44 mouse cellular contexts compared by ENCODE assay signal in genomic region chr19:37705722-37706121, GRCm38 (mm10). TPM values are rescaled to one million over a fixed set of nuclear protein-coding genes. Genes with fewer than 3 reads are reported as not detected.
"Had no signal": no experiment of that assay in that cellular context is flagged by ENCODE, and none has a peak within 500 bp of the region (broad histone marks: within the 10 kb centered on the region; RNA-seq: fewer than 3 reads in every experiment).

No protein-coding gene starts in this region.

- ATAC-seq: hindbrain, embryonic 16.5 days; hindbrain, postnatal 0 days; inflammation-experienced regulatory T-cells, adult 6 months; intestine, embryonic 15.5 days; intestine, embryonic 16.5 days; intestine, postnatal 0 days had no signal

- H3K4me3 ChIP-seq: heart, embryonic 12.5 days; heart, embryonic 13.5 days; heart, embryonic 15.5 days; hindbrain, embryonic 10.5 days; hindbrain, embryonic 12.5 days; hindbrain, embryonic 13.5 days; hindbrain, embryonic 15.5 days; intestine, embryonic 15.5 days; kidney, embryonic 15.5 days; layer of hippocampus, adult 2 months; left cerebral cortex, adult 2 months had no signal

- DNase-seq: heart, postnatal 10 days; heart, postnatal 14 days; heart, postnatal 36 days; kidney, adult 11 months; kidney, adult 18-20 months; kidney, adult 2 months; kidney, adult 8-10 months; kidney, adult 9 months; kidney, postnatal 10 days; kidney, postnatal 14 days; kidney, postnatal 25 days; kidney, postnatal 36 days; kidney, postnatal 4 days; layer of hippocampus, adult 9-11 months; layer of hippocampus, postnatal 36 days had no signal

- H3K9ac ChIP-seq: heart, embryonic 12.5 days; heart, embryonic 13.5 days; heart, embryonic 15.5 days; hindbrain, embryonic 12.5 days; hindbrain, embryonic 13.5 days; hindbrain, embryonic 14.5 days; hindbrain, embryonic 15.5 days; intestine, embryonic 15.5 days; kidney, embryonic 15.5 days had no signal

- H3K4me2 ChIP-seq: heart, embryonic 12.5 days; heart, embryonic 13.5 days; heart, embryonic 15.5 days; hindbrain, embryonic 12.5 days; hindbrain, embryonic 13.5 days; hindbrain, embryonic 14.5 days; hindbrain, embryonic 15.5 days; intestine, embryonic 15.5 days; kidney, embryonic 15.5 days had no signal

- H3K27ac ChIP-seq: heart, embryonic 13.5 days; heart, embryonic 15.5 days; hindbrain, embryonic 10.5 days; hindbrain, embryonic 12.5 days; hindbrain, embryonic 13.5 days; hindbrain, embryonic 14.5 days; hindbrain, embryonic 15.5 days; hindbrain, postnatal 0 days; intestine, embryonic 15.5 days; kidney, embryonic 15.5 days; kidney, postnatal 0 days; layer of hippocampus, adult 2 months; left cerebral cortex, adult 2 months had no signal

- H3K9me3 ChIP-seq: heart, embryonic 12.5 days; heart, embryonic 13.5 days; heart, embryonic 15.5 days; hindbrain, embryonic 10.5 days; hindbrain, embryonic 12.5 days; hindbrain, embryonic 13.5 days; hindbrain, embryonic 15.5 days; intestine, embryonic 15.5 days; kidney, embryonic 15.5 days had no signal

- H3K36me3 ChIP-seq: heart, embryonic 12.5 days; heart, embryonic 13.5 days; heart, embryonic 15.5 days; hindbrain, embryonic 10.5 days; hindbrain, embryonic 12.5 days; hindbrain, embryonic 13.5 days; hindbrain, embryonic 15.5 days; intestine, embryonic 15.5 days; kidney, embryonic 15.5 days had no signal

- H3K4me1 ChIP-seq: heart, embryonic 15.5 days; hindbrain, embryonic 10.5 days; hindbrain, embryonic 12.5 days; hindbrain, embryonic 13.5 days; hindbrain, embryonic 15.5 days; intestine, embryonic 15.5 days; kidney, embryonic 15.5 days had no signal

RNA-seq across cellular contexts. Expression of gene Cyp26a1, which starts 8.1 kb away (rescaled TPM):
- total RNA-seq: heart, postnatal 36 days; hematopoietic stem cell, adult 5-6 weeks; hindbrain, postnatal 0 days; left cerebral cortex, adult 18-20 months had no signal
- polyA plus RNA-seq: hindbrain, postnatal 0 days; inflammation-experienced regulatory T-cells, adult 6 months; large intestine, adult 2 months had no signal

RNA-seq across cellular contexts. Expression of gene Cyp26c1, which starts 20.3 kb away (rescaled TPM):
- total RNA-seq: heart, postnatal 10 days; heart, postnatal 25 days; heart, postnatal 36 days; hematopoietic stem cell, adult 5-6 weeks; hindbrain, postnatal 0 days; layer of hippocampus, adult 18-20 months; left cerebral cortex, adult 18-20 months; left cerebral cortex, adult 8-10 months had no signal
- polyA plus RNA-seq: heart, embryonic 12.5 days; heart, embryonic 13.5 days; heart, embryonic 14.5 days; heart, embryonic 15.5 days; heart, embryonic 16.5 days; heart, postnatal 0 days; hindbrain, embryonic 13.5 days; hindbrain, embryonic 14.5 days; hindbrain, embryonic 15.5 days; hindbrain, embryonic 16.5 days; hindbrain, postnatal 0 days; inflammation-experienced regulatory T-cells, adult 6 months; intestine, embryonic 14.5 days; intestine, embryonic 15.5 days; intestine, embryonic 16.5 days; intestine, postnatal 0 days; kidney, embryonic 14.5 days; kidney, embryonic 15.5 days; kidney, postnatal 0 days had no signal
